Mouse (Mus musculus): Measurements from ENCODE around the gene Disp2.

The Disp2 gene

GRCm38 (mm10) chr2:118759828-118760227 lies 19.7 kb upstream of the Disp2 start:
- peak; percentile 73 to 85 for DNase-seq (ENCODE audit: low spot score in 2 of 2)

DNA sequence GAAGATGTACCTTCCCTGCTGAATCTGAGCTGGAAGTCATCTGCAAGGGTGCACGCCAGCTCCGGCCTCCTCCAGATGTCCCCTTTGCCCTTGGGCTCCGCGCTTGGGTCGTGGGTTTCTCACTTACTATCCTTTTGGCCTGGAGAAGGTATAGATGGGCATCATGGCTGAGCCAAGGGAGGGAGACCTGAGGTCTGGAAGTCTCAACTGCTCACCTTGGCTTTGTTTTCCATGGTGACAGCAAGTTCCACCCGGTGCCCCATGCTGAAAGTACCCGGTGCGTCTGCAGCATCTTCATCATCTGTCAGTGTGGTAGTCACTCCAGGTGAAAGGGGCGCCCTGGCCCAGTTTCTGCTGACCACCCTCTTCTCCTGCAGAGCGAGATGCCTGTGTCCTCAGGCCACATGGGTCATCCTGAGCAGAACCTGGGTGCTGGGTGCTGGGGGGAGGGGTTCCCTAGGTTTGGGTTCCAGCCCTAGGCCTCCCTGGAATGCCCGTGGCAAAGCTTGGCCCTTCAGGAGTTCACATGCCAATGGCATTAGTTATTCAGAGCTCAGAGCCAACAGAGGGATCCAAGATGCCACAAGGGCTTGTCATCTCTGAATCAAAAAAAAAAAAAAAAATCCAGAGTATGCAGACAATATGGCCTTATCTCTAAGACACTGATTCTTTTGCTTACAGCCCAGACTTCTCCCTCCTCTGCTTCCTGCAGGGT lies 19.1 kb upstream of the Disp2 start:
- DNase-seq (ENCODE audit: low spot score in 2 of 2), result no peak

DNA sequence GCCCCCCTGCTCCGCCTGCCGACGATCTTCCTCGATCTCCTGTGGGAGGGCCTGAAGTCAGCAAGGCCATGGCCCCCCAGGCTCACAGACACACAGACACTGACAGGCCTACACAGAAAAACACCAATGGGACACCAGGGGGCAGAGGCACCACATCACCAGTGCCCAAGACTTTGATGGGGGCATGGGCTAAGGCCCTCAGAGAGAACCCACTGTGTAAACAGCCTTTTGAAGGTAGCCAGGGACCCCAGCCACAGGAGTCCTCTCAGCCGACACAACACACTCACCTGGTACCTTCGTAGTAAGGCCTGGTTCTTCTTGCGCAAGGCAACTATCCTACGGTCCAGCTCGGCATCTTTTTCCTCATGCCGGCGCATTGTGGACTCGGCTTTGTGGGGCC lies 18.2 kb upstream of the Disp2 start:
- DNase-seq (ENCODE audit: low spot score in 2 of 2), result no peak

GRCm38 (mm10) chr2:118761906-118762783 lies 17.4 kb upstream of the Disp2 start, which contains the start of gene Ccdc9b:
TSS of gene Ccdc9b (minus strand) at chr2:118762661.
- no peak for DNase-seq (ENCODE audit: low spot score in 2 of 2)

DNA sequence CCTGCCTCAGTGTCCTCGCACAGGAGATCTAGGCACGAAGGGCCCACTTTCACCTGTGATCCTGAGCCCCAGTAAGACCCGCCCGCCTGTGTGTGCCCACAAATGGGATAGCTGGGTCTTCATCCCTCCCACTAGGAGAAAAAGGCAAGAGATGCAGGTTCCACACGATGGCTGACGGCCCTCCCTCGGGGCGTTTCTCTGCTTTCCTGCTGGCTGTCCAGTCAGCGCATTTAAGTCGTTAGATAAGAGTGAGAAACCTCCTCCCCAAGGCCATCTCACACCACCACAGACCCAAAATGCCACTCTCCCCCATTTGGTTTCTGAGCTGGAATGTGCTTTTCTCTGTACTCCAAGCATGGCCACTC lies 16.8 kb upstream of the Disp2 start:
- no peak for DNase-seq (ENCODE audit: low spot score in 2 of 2)

DNA sequence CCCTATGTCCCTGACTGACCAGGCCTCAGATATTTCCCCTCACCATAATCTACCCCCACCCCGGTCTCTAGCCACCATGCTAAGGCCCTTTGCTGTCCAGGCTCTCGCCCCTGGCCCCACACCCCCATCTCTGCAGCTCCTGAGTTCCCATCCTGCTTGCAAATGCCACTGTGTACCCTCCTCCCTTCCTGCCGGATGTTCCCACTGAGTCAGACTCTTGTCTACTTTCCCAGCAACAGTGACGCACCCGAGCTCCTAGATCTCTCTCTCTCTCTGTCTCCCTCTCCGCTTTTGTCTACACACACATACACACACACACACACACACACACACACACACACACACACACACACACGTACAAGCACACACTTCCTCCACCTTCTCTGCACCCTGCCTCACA lies 16.1 kb upstream of the Disp2 start:
- DNase-seq (ENCODE audit: low spot score in 2 of 2), result no peak

DNA sequence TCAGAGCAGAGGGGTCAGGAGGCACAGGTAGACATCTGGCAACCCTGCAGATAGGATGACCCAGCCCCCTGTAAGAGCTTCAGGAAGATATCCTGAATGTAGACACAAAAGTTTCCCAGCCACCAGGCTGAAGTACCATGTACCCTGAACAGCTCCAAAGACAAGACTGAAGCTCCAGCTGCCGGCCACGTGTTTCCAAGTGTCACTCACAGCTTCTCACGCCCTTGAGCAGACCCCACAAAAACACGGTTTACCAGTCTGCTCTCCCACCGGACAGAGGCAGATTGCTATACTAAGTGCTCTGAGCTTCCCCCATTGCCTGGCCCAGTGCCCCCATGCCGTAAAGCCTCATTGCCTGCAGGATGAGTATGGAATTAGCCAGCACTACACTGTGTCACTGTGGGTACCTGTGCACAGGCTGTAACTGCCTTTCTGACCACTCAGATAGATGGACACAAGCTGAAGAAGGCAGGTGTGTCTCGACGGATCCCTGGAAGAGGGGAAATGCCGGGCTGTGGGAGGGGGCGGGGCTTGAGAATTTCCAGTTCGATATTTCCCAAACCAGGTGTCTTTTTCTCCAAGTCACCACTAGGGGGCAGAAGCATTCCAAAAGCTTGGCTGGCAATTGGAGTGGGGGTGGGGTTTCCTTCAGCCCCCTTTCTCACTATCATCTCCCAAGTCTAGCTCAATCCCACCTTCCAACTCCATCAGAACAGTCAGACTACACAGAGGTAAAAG lies 15.3 kb upstream of the Disp2 start:
- peak in 1 of 2 experiments; percentile 35 for DNase-seq (ENCODE audit: low spot score in 2 of 2)

- no peak for DNase-seq (ENCODE audit: low spot score in 2 of 2)
Measured at GRCm38 (mm10) chr2:118764875-118765274, 14.6 kb upstream of the Disp2 start.

GRCm38 (mm10) chr2:118766041-118767033 lies 13.2 kb upstream of the Disp2 start:
- no peak for DNase-seq (ENCODE audit: low spot score in 2 of 2)

DNA sequence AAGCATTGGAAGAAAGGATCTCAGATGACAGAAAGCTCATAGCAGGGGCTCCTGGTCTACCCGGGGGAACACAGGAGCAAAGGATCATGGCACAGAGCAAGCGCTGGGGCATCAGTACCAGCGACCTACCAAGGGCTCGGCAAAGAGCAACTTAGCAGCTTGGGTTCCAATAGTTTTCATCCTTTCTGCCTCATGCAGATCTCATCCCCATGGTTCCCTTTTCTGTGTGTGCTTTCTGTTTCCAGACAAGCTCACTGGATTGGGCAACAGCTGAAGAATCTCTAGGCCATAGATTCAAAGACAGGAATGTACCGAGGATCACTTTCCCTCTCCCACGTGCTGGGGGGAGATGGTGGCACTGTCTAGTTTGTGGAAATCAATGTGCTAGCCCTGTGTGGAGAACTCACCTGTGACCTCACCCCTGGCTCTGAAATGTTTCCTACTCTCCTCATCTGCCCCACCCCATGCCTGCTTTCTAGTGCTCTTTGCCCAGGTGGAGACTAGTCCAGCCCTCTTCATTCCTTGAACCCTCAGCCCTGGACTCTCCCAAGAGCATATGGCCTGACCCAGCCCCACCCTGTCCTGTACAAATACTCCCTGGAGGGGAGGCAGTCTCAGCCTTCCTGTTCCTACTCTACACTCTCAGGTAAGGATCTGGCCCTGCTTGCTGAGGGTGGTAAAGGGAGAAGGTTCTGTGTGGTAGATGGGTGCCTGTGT lies 7.2 kb upstream of the Disp2 start, which contains the start of gene Phgr1:
Gene Phgr1 (plus strand): TSS at position 612 of the 717 bp plus-strand sequence.
- no peak for DNase-seq (ENCODE audit: low spot score in 2 of 2)

DNA sequence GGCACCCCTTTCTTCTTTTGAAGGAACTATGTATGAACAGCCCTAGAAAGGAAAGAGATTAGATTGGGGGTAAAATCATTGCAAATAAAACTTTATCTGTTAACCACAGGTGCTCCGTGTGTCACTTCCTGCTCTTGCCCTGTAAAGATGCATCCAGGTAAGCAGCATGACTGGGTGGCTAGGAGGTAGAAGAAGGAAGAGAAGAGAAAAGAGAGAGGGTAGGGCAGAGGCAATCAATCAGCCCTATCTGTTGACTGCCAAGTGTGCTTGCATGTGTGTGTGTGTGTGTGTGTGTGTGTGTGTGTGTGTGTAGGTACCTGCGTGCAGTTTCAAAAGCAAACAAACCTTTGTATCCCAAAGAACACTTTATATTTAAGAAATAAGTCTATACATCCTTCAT lies 5.0 kb upstream of the Disp2 start:
- DNase-seq (ENCODE audit: low spot score in 2 of 2), result no peak

- DNase-seq (ENCODE audit: low spot score in 2 of 2), result no peak
Measured at GRCm38 (mm10) chr2:118775396-118775795, 4.1 kb upstream of the Disp2 start.

DNA sequence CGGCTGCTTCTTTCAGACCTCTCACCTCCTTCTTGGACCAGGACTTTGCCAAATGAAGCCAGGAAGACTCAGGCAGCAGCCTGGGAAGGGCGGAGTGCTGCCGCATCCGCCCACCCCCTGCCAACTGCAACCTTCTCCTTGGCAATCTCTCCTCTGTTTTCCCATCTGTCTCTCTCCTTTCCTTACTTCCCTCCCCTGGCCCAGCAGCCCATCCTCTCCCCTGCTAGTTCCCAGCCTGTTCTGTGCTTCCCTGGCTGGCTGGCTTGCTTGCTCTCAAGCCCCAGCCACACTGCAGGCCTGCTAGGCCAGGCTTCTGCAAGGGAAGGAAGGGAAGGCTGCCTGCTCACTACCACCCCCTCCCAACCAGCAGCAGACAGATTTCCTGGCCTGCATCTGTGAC lies 3.7 kb upstream of the Disp2 start:
- DNase-seq (ENCODE audit: low spot score in 2 of 2), result no peak

DNA sequence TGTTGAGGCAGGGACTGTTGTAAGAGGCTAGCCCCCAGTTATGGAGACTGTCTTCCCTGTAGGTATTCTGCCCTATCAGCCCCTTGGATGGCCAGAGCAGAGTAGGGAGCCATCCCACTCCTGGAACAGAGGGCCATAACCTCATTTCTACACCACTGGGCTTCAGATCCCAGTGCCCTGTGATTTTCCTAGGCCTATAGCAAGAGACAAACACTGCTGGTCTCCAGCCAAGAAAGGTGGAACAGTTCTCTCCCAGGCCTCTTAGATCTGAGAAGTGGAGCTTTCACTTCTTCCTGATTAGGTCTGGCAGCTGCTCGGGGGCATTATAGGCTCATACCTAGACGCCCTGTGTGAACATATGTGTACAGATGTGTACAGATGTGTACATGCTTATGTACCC lies 3.2 kb upstream of the Disp2 start:
- DNase-seq (ENCODE audit: low spot score in 2 of 2), result no peak

DNA sequence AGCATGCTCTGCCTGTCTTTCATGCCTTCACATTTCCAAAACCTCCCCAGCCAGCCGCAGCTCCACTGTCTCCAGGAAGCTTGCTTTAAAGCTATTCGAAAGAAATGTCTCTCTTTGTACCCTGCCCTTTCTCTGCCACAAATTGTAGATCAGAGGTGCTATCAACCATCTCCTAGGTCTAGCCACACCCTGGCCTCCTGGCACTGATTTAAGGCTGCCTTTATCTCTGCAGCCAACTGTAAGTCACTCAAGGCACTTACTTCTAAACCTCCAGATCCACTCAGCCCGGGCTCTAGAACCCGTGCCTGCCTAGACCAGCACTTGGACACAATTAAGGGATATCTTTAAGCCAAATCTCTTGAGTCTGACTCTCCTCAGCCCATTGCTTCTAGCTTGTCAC lies 1.1 kb upstream of the Disp2 start:
- no peak for DNase-seq (ENCODE audit: low spot score in 2 of 2)

- no peak for DNase-seq (ENCODE audit: low spot score in 2 of 2)
Measured at GRCm38 (mm10) chr2:118779065-118779464, 454 bp upstream of the Disp2 start.

DNA sequence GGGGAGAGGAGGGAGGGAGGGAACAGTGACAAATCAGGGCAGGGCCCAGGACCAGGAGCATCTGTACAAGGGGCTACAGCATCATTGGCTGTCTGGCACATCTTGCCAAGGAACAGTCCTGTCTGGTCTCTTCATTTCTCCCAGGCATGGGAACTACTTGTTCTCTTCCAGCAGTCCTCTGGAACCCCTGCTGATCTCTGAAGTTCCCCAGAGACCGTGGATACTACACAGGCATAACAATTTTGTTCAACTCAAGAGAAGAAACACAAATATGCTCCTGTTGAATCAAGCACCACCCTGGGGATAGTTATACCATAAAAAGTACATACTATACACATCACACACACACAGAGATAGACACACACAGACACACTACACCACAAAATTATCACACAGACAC lies 1.6 kb downstream of the Disp2 start:
- no peak for DNase-seq (ENCODE audit: low spot score in 2 of 2)

DNA sequence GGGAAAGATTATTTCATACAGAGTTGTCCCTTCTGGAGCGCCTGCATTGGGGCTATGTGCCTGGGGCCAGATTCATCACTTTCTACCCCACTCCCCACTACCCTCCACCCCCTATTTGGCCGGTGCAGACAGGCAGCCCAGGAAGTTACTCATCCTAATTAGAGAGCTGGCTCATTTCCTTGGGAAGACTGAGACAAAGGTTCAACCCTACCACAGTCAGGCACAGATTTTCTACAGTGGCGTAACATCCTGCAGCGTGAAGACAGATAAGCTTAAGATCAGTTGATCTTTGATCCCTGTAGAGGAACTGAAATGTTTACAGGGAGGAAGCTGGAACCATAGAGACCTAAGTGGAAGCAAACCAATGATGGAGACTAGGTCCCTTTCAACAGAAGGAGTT lies 2.8 kb downstream of the Disp2 start:
- DNase-seq (ENCODE audit: low spot score in 2 of 2), result no peak

DNA sequence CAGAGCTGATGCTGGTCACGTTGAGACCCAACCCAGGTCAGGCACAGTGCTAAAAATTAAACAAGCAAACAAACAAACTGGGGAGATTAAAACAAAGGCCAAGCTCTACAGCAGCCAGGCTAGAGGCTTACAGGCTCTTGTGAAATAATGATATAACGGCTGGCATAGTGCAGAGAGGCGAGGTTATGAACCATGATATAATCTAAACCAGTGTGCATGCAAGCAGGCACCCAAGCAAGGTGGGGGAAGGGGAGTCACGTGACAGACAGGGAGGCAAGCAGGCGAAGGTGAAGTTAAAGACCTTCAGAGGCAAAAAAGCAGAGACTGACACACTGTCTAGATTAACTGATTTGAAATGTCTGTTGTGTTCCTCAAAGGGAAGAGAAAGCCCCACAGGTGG lies 3.6 kb downstream of the Disp2 start:
- no peak for DNase-seq (ENCODE audit: low spot score in 2 of 2)

- DNase-seq (ENCODE audit: low spot score in 2 of 2), result no peak
Measured at GRCm38 (mm10) chr2:118783663-118784062, 4.1 kb downstream of the Disp2 start.

GRCm38 (mm10) chr2:118786525-118786924 lies 7.0 kb downstream of the Disp2 start:
- DNase-seq (ENCODE audit: low spot score in 2 of 2), result no peak
